Mouse (Mus musculus) adrenal gland, postnatal 25 days (tissue): Measurements from ENCODE around the gene Cdkal1. TPM values are rescaled to one million over a fixed set of nuclear protein-coding genes. Genes with fewer than 3 reads are reported as not detected.

Experiments
- DNase-seq: peaks from one replicate; pipeline ENCODE4 v3.0.0; 2021; ENCODE audit warnings: mixed read lengths
- total RNA-seq: library from RNA; stranded (reverse); gene quantifications from 2 replicates; pipeline ENCODE4 v1.2.3, GENCODE M21; 2021

The Cdkal1 gene
- total RNA-seq, 1 experiment from 2014 or later: 31.8 TPM

- DNase-seq: no peak
Observed at GRCm38 (mm10) chr13:29177889-29178486, 677.5 kb downstream of the Cdkal1 start.

- no peak for DNase-seq
Observed at GRCm38 (mm10) chr13:29169356-29169755, 686.1 kb downstream of the Cdkal1 start.

GRCm38 (mm10) chr13:29164845-29165524 is 690.5 kb downstream of the Cdkal1 start:
- no peak for DNase-seq

GRCm38 (mm10) chr13:29162867-29163514 is 692.5 kb downstream of the Cdkal1 start:
- DNase-seq: no peak

GRCm38 (mm10) chr13:29162444-29162843 is 693.0 kb downstream of the Cdkal1 start:
- no peak for DNase-seq

GRCm38 (mm10) chr13:29161436-29161835 is 694.0 kb downstream of the Cdkal1 start:
- no peak for DNase-seq

GRCm38 (mm10) chr13:29156703-29157102 is 698.8 kb downstream of the Cdkal1 start:
- DNase-seq: peak; percentile 20

GRCm38 (mm10) chr13:29155297-29155696 is 700.2 kb downstream of the Cdkal1 start:
- no peak for DNase-seq

GRCm38 (mm10) chr13:29150120-29150519 is 705.4 kb downstream of the Cdkal1 start:
- DNase-seq: no peak

GRCm38 (mm10) chr13:29149404-29149803 is 706.1 kb downstream of the Cdkal1 start:
- no peak for DNase-seq

- peak; percentile 28 for DNase-seq
Observed at GRCm38 (mm10) chr13:29148616-29149015, 706.9 kb downstream of the Cdkal1 start.

Other genes with a start within 250 kb of the Cdkal1 start
- 10.8 and 13.1 TPM in 2 replicates for gene E2f3, start 130.4 kb upstream of the Cdkal1 start, total RNA-seq